Mouse (Mus musculus): Measurements from ENCODE around the gene Cbx3.

GRCm38 (mm10) chr6:51513745-51514144 lies 43.6 kb downstream of the Cbx3 start:
- no peak for TF ChIP-seq CTCF (IDR thresholded peaks at IDR 0.05; ENCODE audit: extremely low read depth, insufficient read depth, insufficient read length, insufficient replicate concordance)
- TF ChIP-seq POLR2A (IDR thresholded peaks at IDR 0.05; ENCODE audit: low read depth, low read length) = no peak
